Mouse (Mus musculus) spleen, adult 2 months (tissue): Measurements from ENCODE around the gene Ube2j2. TPM values are rescaled to one million over a fixed set of nuclear protein-coding genes. Genes with fewer than 3 reads are reported as not detected.

Experiments used
- DNase-seq, 2 experiments: peaks; one replicate each; pipeline versions ENCODE4 v3.0.0 to v3.0.0-alpha.2; 2012 to 2021; ENCODE audit warnings: low spot score in 2 of 2, low read depth in 1 of 2
- H3K27ac ChIP-seq: fragments of 200-500 bp; 2 replicates; pipeline ENCODE4 v1.5.1; 2012; ENCODE audit warnings: low read length, inconsistent platforms; ENCODE audit not compliant: insufficient read depth
- H3K27me3 ChIP-seq: fragments of 200-500 bp; 2 replicates; pipeline ENCODE4 v1.6.1; 2012; ENCODE audit warnings: mild to moderate bottlenecking, moderate library complexity, low read length, inconsistent platforms; ENCODE audit not compliant: control insufficient read depth, insufficient read depth
- H3K36me3 ChIP-seq: fragments of 200-500 bp; 2 replicates; pipeline ENCODE4 v1.6.1; 2012; ENCODE audit warnings: mild to moderate bottlenecking, low read length, inconsistent platforms; ENCODE audit not compliant: control insufficient read depth, insufficient read depth
- H3K4me1 ChIP-seq: fragments of 200-500 bp; 2 replicates; pipeline ENCODE4 v1.6.1; 2011; ENCODE audit warnings: inconsistent platforms; ENCODE audit not compliant: control insufficient read depth, insufficient read depth, insufficient read length
- H3K4me3 ChIP-seq: fragments of 200-500 bp; 2 replicates; pipeline ENCODE4 v1.5.1; 2011; ENCODE audit warnings: mild to moderate bottlenecking, inconsistent platforms; ENCODE audit not compliant: insufficient read depth, insufficient read length; ENCODE audit errors: extremely low read depth
- CTCF ChIP-seq: fragments of 200-500 bp; IDR thresholded peaks from 2 replicates; pipeline ENCODE4 v1.5.1; 2011; ENCODE audit warnings: mild to moderate bottlenecking, inconsistent platforms; ENCODE audit not compliant: insufficient read depth, insufficient read length, insufficient replicate concordance; ENCODE audit errors: extremely low read depth
- POLR2A ChIP-seq: fragments of 200-500 bp; IDR thresholded peaks from 2 replicates; pipeline ENCODE4 v1.6.1; 2011; ENCODE audit warnings: low read depth, low read length, inconsistent platforms
- WGBS: fragments of 180-500 bp; shearing (Covaris S2); methylation state at CpG from one replicate; pipeline ENCODE4 v1.1.7; 2018; 5-methylcytosine and 5-hydroxymethylcytosine counted together
- polyA plus RNA-seq: library from polyadenylated mRNA; depleted of rRNA; stranded (reverse); fragments of >200 nt; gene quantifications from 2 replicates; pipeline ENCODE4 v1.2.3, GENCODE M21; 2012; rRNA removed

Gene Ube2j2
- polyA plus RNA-seq = 53.6 and 113 TPM in 2 replicates

- peak within 1 kb of the TSS; percentile 88 for H3K4me3 ChIP-seq
- peak within 1 kb of the TSS; percentile 53 for H3K27ac ChIP-seq
- H3K27me3 ChIP-seq = no peaks in the 10 kb centered on the region
- H3K4me1 ChIP-seq = peaks cover 12% of the 10 kb centered on the region; the same call in 1 of the 2 replicates
- peak; percentile 86 to 88 for DNase-seq
- peaks cover 7% of the 10 kb centered on the region for H3K36me3 ChIP-seq
- TF ChIP-seq POLR2A (peak; percentile 39), CTCF (no peak)
- WGBS = under 1% methylated on average over 73 of the region's 85 CpGs
Measured at GRCm38 (mm10) chr4:155943534-155944249, at the start of gene Ube2j2. Ube2j2 (plus strand) TSS chr4:155943831.

GRCm38 (mm10) chr4:155894311-155894881 lies 49.2 kb upstream of the Ube2j2 start:
- DNase-seq = peak in 1 of 2 experiments; percentile 34
- Histone ChIP-seq H3K36me3 (peaks cover 5% of the 10 kb centered on the region), H3K27ac (peak overlapping the region; percentile 6; the same call in 1 of the 2 replicates), H3K4me1 (peaks cover 23% of the 10 kb centered on the region), H3K27me3 (no peaks in the 10 kb centered on the region), H3K4me3 (no peak overlapping the region)
- WGBS = 33% methylated on average over 8 of the region's 8 CpGs
- TF ChIP-seq CTCF (no peak), POLR2A (no peak)

- no peak for DNase-seq
- Histone ChIP-seq H3K27me3 (no peaks in the 10 kb centered on the region), H3K27ac (peak overlapping the region; percentile 18; the same call in 1 of the 2 replicates), H3K36me3 (peaks cover 11% of the 10 kb centered on the region), H3K4me3 (no peak overlapping the region), H3K4me1 (peaks cover 23% of the 10 kb centered on the region)
- TF ChIP-seq POLR2A = no peak
- TF ChIP-seq CTCF = no peak
- 86% methylated on average over 6 of the region's 6 CpGs for WGBS
Measured at GRCm38 (mm10) chr4:155895216-155895615, 48.4 kb upstream of the Ube2j2 start.

- peaks cover 15% of the 10 kb centered on the region for H3K36me3 ChIP-seq
- no peak for DNase-seq
- TF ChIP-seq CTCF (no peak), POLR2A (no peak)
- no peaks in the 10 kb centered on the region for H3K27me3 ChIP-seq
- WGBS = 71% methylated on average over 4 of the region's 4 CpGs
- no peak overlapping the region for H3K4me3 ChIP-seq
- peaks cover 20% of the 10 kb centered on the region for H3K4me1 ChIP-seq
- no peak overlapping the region for H3K27ac ChIP-seq
Measured at GRCm38 (mm10) chr4:155895826-155896225, 47.8 kb upstream of the Ube2j2 start.

GRCm38 (mm10) chr4:155896461-155896860 lies 47.2 kb upstream of the Ube2j2 start:
- no peak for DNase-seq
- Histone ChIP-seq H3K27me3 (no peaks in the 10 kb centered on the region), H3K4me3 (no peak overlapping the region), H3K27ac (no peak overlapping the region), H3K36me3 (peaks cover 19% of the 10 kb centered on the region), H3K4me1 (peaks cover 17% of the 10 kb centered on the region; the same call in 1 of the 2 replicates)
- no peak for TF ChIP-seq CTCF
- TF ChIP-seq POLR2A = no peak
- WGBS = 97% methylated on average over 12 of the region's 12 CpGs

GRCm38 (mm10) chr4:155898318-155898717 lies 45.3 kb upstream of the Ube2j2 start:
- peaks cover 35% of the 10 kb centered on the region for H3K36me3 ChIP-seq
- 99% methylated on average over 2 of the region's 2 CpGs for WGBS
- no peak overlapping the region for H3K4me3 ChIP-seq
- no peak for DNase-seq
- H3K27me3 ChIP-seq = no peaks in the 10 kb centered on the region
- TF ChIP-seq POLR2A = no peak
- no peak for TF ChIP-seq CTCF
- H3K4me1 ChIP-seq = peaks cover 10% of the 10 kb centered on the region; the same call in 1 of the 2 replicates
- H3K27ac ChIP-seq = no peak overlapping the region
